Mouse (Mus musculus): Measurements from ENCODE around the gene Wnt1. TPM values are rescaled to one million over a fixed set of nuclear protein-coding genes. Genes with fewer than 3 reads are reported as not detected.
A peak's percentile ranks its signal among the peaks of the same experiment; 100 is the strongest.

Gene Wnt1
- polyA plus RNA-seq, 1 experiment from 2014 or later = not detected

- no peaks in the 10 kb centered on the region for H3K36me3 ChIP-seq
- no peak overlapping the region for H3K27ac ChIP-seq (replicated peaks)
- no peak for ATAC-seq (ENCODE audit: insufficient number of reproducible peaks, low FRiP score, low TSS enrichment, low read depth)
- no peak overlapping the region for H3K9ac ChIP-seq
- no peaks in the 10 kb centered on the region for H3K9me3 ChIP-seq (replicated peaks)
- WGBS = 3% methylated on average over 75 of the region's 75 CpGs
- peak overlapping the region; percentile 46 for H3K4me2 ChIP-seq (replicated peaks)
- H3K4me3 ChIP-seq (replicated peaks) = peak overlapping the region; percentile 33
- H3K27me3 ChIP-seq = peaks cover 99% of the 10 kb centered on the region
- peaks cover 38% of the 10 kb centered on the region for H3K4me1 ChIP-seq
Observed at GRCm38 (mm10) chr15:98792233-98793020, 2.8 kb downstream of the Wnt1 start.

- 4% methylated on average over 13 of the region's 13 CpGs for WGBS
- no peak overlapping the region for H3K9ac ChIP-seq
- peak overlapping the region; percentile 33; the same call in 1 of the 2 replicates for H3K4me3 ChIP-seq (replicated peaks)
- H3K4me1 ChIP-seq = peaks cover 41% of the 10 kb centered on the region
- H3K9me3 ChIP-seq (replicated peaks) = no peaks in the 10 kb centered on the region
- peaks cover 99% of the 10 kb centered on the region for H3K27me3 ChIP-seq
- ATAC-seq (ENCODE audit: insufficient number of reproducible peaks, low FRiP score, low TSS enrichment, low read depth) = no peak
- no peaks in the 10 kb centered on the region for H3K36me3 ChIP-seq
- peak overlapping the region; percentile 46 for H3K4me2 ChIP-seq (replicated peaks)
- no peak overlapping the region for H3K27ac ChIP-seq (replicated peaks)
Observed at GRCm38 (mm10) chr15:98793141-98793698, 3.6 kb downstream of the Wnt1 start.

- Histone ChIP-seq H3K27ac (replicated peaks) (no peak overlapping the region), H3K9me3 (replicated peaks) (no peaks in the 10 kb centered on the region), H3K4me2 (replicated peaks) (no peak overlapping the region), H3K27me3 (peaks cover 99% of the 10 kb centered on the region), H3K9ac (no peak overlapping the region), H3K36me3 (no peaks in the 10 kb centered on the region), H3K4me1 (peaks cover 19% of the 10 kb centered on the region), H3K4me3 (replicated peaks) (no peak overlapping the region)
- no peak for ATAC-seq (ENCODE audit: insufficient number of reproducible peaks, low FRiP score, low TSS enrichment, low read depth)
- 4% methylated on average over 13 of the region's 13 CpGs for WGBS
Observed at GRCm38 (mm10) chr15:98796803-98797595, 7.3 kb downstream of the Wnt1 start.

- Histone ChIP-seq H3K36me3 (no peaks in the 10 kb centered on the region), H3K27me3 (peaks cover 99% of the 10 kb centered on the region), H3K4me3 (replicated peaks) (no peak overlapping the region), H3K27ac (replicated peaks) (no peak overlapping the region), H3K4me2 (replicated peaks) (no peak overlapping the region), H3K4me1 (peaks cover 10% of the 10 kb centered on the region), H3K9me3 (replicated peaks) (no peaks in the 10 kb centered on the region), H3K9ac (no peak overlapping the region)
- WGBS = 6% methylated on average over 28 of the region's 28 CpGs
- ATAC-seq (ENCODE audit: insufficient number of reproducible peaks, low FRiP score, low TSS enrichment, low read depth) = no peak
Observed at GRCm38 (mm10) chr15:98797835-98798492, 8.3 kb downstream of the Wnt1 start.

GRCm38 (mm10) chr15:98798903-98799302 is 9.2 kb downstream of the Wnt1 start:
- Histone ChIP-seq H3K9ac (no peak overlapping the region), H3K36me3 (no peaks in the 10 kb centered on the region), H3K27ac (replicated peaks) (no peak overlapping the region), H3K4me1 (peaks cover 7% of the 10 kb centered on the region; the same call in 1 of the 2 replicates), H3K4me3 (replicated peaks) (no peak overlapping the region), H3K4me2 (replicated peaks) (no peak overlapping the region), H3K27me3 (peaks cover 99% of the 10 kb centered on the region), H3K9me3 (replicated peaks) (no peaks in the 10 kb centered on the region)
- ATAC-seq (ENCODE audit: insufficient number of reproducible peaks, low FRiP score, low TSS enrichment, low read depth) = no peak
- WGBS = 44% methylated on average over 3 of the region's 3 CpGs

GRCm38 (mm10) chr15:98799396-98799795 is 9.7 kb downstream of the Wnt1 start:
- no peak overlapping the region for H3K4me2 ChIP-seq (replicated peaks)
- H3K9me3 ChIP-seq (replicated peaks) = no peaks in the 10 kb centered on the region
- no peak overlapping the region for H3K4me3 ChIP-seq (replicated peaks)
- H3K4me1 ChIP-seq = peaks cover 7% of the 10 kb centered on the region; the same call in 1 of the 2 replicates
- ATAC-seq (ENCODE audit: insufficient number of reproducible peaks, low FRiP score, low TSS enrichment, low read depth) = no peak
- peaks cover 99% of the 10 kb centered on the region for H3K27me3 ChIP-seq
- WGBS = 12% methylated on average over 12 of the region's 12 CpGs
- no peak overlapping the region for H3K27ac ChIP-seq (replicated peaks)
- H3K9ac ChIP-seq = no peak overlapping the region
- no peaks in the 10 kb centered on the region for H3K36me3 ChIP-seq

- Histone ChIP-seq H3K4me2 (replicated peaks) (no peak overlapping the region), H3K9ac (no peak overlapping the region), H3K27me3 (peaks cover 100% of the 10 kb centered on the region), H3K4me1 (peaks cover 34% of the 10 kb centered on the region), H3K27ac (replicated peaks) (no peak overlapping the region), H3K36me3 (no peaks in the 10 kb centered on the region), H3K4me3 (replicated peaks) (no peak overlapping the region), H3K9me3 (replicated peaks) (no peaks in the 10 kb centered on the region)
- WGBS = 5% methylated on average over 8 of the region's 8 CpGs
- ATAC-seq (ENCODE audit: insufficient number of reproducible peaks, low FRiP score, low TSS enrichment, low read depth) = no peak
Observed at GRCm38 (mm10) chr15:98802926-98803325, 13.3 kb downstream of the Wnt1 start.

- Histone ChIP-seq H3K9me3 (replicated peaks) (no peaks in the 10 kb centered on the region), H3K27me3 (peaks cover 100% of the 10 kb centered on the region), H3K27ac (replicated peaks) (no peak overlapping the region), H3K4me3 (replicated peaks) (peak overlapping the region; percentile 29), H3K4me2 (replicated peaks) (peak overlapping the region; percentile 46), H3K4me1 (peaks cover 39% of the 10 kb centered on the region), H3K9ac (no peak overlapping the region), H3K36me3 (no peaks in the 10 kb centered on the region)
- ATAC-seq (ENCODE audit: insufficient number of reproducible peaks, low FRiP score, low TSS enrichment, low read depth) = no peak
- WGBS = 1% methylated on average over 32 of the region's 32 CpGs
Observed at GRCm38 (mm10) chr15:98804054-98804453, 14.4 kb downstream of the Wnt1 start.

- Histone ChIP-seq H3K9me3 (replicated peaks) (no peaks in the 10 kb centered on the region), H3K4me3 (replicated peaks) (peak overlapping the region; percentile 46), H3K36me3 (no peaks in the 10 kb centered on the region), H3K27me3 (peaks cover 97% of the 10 kb centered on the region), H3K27ac (replicated peaks) (no peak overlapping the region), H3K4me2 (replicated peaks) (peak overlapping the region; percentile 88), H3K4me1 (peaks cover 45% of the 10 kb centered on the region), H3K9ac (peak overlapping the region; percentile 31; the same call in 1 of the 2 replicates)
- ATAC-seq (ENCODE audit: insufficient number of reproducible peaks, low FRiP score, low TSS enrichment, low read depth) = 0 out of 2 replicates have a peak, but pooled peaks have one; percentile 53
- 1% methylated on average over 64 of the region's 64 CpGs for WGBS
Observed at GRCm38 (mm10) chr15:98805324-98806040, 15.8 kb downstream of the Wnt1 start.

- ATAC-seq (ENCODE audit: insufficient number of reproducible peaks, low FRiP score, low TSS enrichment, low read depth) = no peak
- peak overlapping the region; percentile 88 for H3K4me2 ChIP-seq (replicated peaks)
- no peak overlapping the region for H3K9ac ChIP-seq
- peak overlapping the region; percentile 48 for H3K4me3 ChIP-seq (replicated peaks)
- 14% methylated on average over 30 of the region's 30 CpGs for WGBS
- no peak overlapping the region for H3K27ac ChIP-seq (replicated peaks)
- no peaks in the 10 kb centered on the region for H3K36me3 ChIP-seq
- peaks cover 45% of the 10 kb centered on the region for H3K4me1 ChIP-seq
- H3K9me3 ChIP-seq (replicated peaks) = no peaks in the 10 kb centered on the region
- peaks cover 89% of the 10 kb centered on the region for H3K27me3 ChIP-seq
Observed at GRCm38 (mm10) chr15:98806071-98806808, 16.6 kb downstream of the Wnt1 start.

Measured in embryonic facial prominence, embryonic 15.5 days (tissue).